Mouse (Mus musculus) myocyte (in vitro differentiated cells): ENCODE data around the gene Homer2.

Experiments
- E2F4 ChIP-seq: IDR thresholded peaks from one replicate; pipeline ENCODE4 v1.6.1; 2011; ENCODE audit warnings: mild to moderate bottlenecking, control low read depth, moderate library complexity; ENCODE audit not compliant: insufficient read depth
- MAX ChIP-seq: IDR thresholded peaks from one replicate; pipeline ENCODE4 v1.6.1; 2011; ENCODE audit warnings: low read depth, mild to moderate bottlenecking, control low read depth
- MYOG ChIP-seq, 3 experiments: IDR thresholded peaks; one replicate each; pipeline ENCODE4 v1.6.1; 2011; ENCODE audit warnings: control low read depth in 2 of 3, low read depth in 2 of 3, mild to moderate bottlenecking in 2 of 3; ENCODE audit not compliant: insufficient read length in 2 of 3, control insufficient read depth in 1 of 3, insufficient read depth in 1 of 3
- POLR2A ChIP-seq: IDR thresholded peaks from one replicate; pipeline ENCODE4 v1.6.1; 2011; ENCODE audit warnings: low read depth, mild to moderate bottlenecking, control low read depth, moderate library complexity; ENCODE audit not compliant: insufficient read length
- REST ChIP-seq: IDR thresholded peaks from one replicate; pipeline ENCODE4 v1.6.1; 2011; ENCODE audit warnings: mild to moderate bottlenecking, control low read depth, moderate library complexity; ENCODE audit not compliant: insufficient read depth, insufficient read length
- TCF12 ChIP-seq: IDR thresholded peaks from one replicate; pipeline ENCODE4 v1.6.1; 2011; ENCODE audit warnings: mild to moderate bottlenecking, control low read depth; ENCODE audit not compliant: poor library complexity, insufficient read depth, severe bottlenecking
- USF1 ChIP-seq: IDR thresholded peaks from one replicate; pipeline ENCODE4 v1.6.1; 2011; ENCODE audit warnings: low read depth, mild to moderate bottlenecking, control low read depth, moderate library complexity

DNA sequence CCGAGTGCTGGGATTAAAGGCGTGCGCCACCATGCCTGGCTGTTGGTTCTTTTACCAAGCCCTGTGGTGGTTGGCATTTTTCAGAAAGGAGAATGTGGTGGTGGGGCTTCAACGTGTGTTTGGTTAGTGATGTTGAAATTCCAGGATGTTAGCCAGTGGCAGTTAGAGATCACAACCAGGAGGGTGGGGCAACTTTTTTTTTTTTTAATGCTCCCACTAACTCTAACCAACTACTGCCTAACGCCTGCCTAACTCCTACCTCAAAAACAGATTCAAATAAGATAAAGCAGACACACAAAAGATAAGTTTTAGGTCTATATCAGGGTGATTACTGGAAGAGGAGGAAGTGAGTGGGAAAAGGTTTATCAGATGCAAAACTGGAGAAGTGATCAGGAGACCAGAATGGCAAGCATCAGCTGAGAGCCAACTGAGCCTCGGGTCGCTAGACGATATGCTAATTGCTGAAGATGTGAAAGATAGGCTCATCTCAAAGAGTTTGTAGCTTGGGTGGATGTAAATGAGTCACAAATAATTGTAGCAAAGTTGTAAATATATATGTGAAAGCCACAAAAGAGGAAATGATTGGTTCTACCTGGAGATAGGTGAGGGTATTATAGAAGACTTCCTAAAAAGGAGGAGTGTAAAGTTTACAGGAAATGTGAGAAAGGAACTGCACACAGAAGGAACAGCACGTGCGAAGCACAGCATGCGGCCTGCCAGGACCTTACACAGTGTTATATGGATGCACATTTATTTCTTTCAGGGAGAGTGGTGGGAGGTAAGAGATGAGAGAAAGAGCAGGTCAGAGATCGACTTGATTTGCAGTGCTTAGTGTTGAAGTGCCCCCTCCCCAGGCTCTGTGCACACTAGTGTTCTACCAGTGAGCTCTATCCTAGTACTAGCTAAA is 25.1 kb upstream of the Homer2 start:
- TF ChIP-seq E2F4 (no peak), TCF12 (no peak), REST (no peak), MYOG (IDR thresholded peaks at IDR 0.05; ENCODE audit: control insufficient read depth in 1 of 3, insufficient read depth in 1 of 3, insufficient read length in 2 of 3, low read depth in 2 of 3) (no peak), USF1 (no peak), POLR2A (no peak), MAX (no peak)
